Comparison of ENCODE assay signal across 28 mouse cellular contexts in the genomic region with DNA sequence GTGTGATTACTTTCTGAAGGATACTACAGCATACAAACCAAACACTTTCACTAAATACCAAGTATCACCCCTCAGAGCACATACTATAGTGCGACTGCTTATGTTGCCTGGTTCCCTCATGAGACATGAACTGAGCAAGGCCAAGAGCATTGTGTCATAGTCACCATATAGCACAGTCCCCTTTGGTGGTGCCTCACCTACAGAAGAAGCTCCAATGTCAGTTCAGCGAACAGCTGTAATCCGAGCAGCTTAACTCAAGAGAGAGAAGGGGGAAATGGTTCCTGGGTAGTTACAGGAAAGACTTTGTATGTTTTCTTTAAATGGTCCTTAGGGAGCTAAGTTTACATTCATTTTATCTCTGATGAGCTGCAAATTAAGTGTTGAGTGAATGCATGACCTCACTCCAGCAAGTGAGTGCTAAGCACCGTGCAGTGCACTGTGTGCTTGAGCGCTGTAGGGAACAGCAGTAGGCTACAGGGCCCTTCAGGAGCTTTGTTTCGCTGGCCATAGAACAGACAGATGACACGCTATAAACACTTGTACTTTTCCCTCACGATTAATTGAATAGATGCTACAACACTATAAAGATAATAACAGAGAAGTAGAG. TPM values are rescaled to one million over a fixed set of nuclear protein-coding genes. Genes with fewer than 3 reads are reported as not detected.
"Had no signal": no experiment of that assay in that cellular context is flagged by ENCODE, and none has a peak within 500 bp of the region (broad histone marks: within the 10 kb centered on the region; RNA-seq: fewer than 3 reads in every experiment).

No protein-coding gene starts in this region.

- H3K4me2 ChIP-seq: intestine, embryonic 15.5 days; kidney, embryonic 15.5 days; limb, embryonic 15.5 days; liver, embryonic 11.5 days; midbrain, embryonic 12.5 days; neural tube, embryonic 13.5 days had no signal

- H3K27me3 ChIP-seq: intestine, embryonic 15.5 days; kidney, embryonic 15.5 days; limb, embryonic 15.5 days; midbrain, embryonic 12.5 days; neural tube, embryonic 13.5 days had no signal

- H3K27ac ChIP-seq: intestine, embryonic 15.5 days; kidney, embryonic 15.5 days; left cerebral cortex, adult 2 months; limb, embryonic 15.5 days; liver, embryonic 14.5 days; midbrain, embryonic 12.5 days; neural tube, embryonic 13.5 days; stomach, postnatal 0 days had no signal

- H3K9me3 ChIP-seq: intestine, embryonic 15.5 days; kidney, embryonic 15.5 days; limb, embryonic 15.5 days; midbrain, embryonic 12.5 days; neural tube, embryonic 13.5 days had no signal

- ATAC-seq: intestine, embryonic 15.5 days; liver, postnatal 0 days; midbrain, embryonic 16.5 days had no signal

- H3K9ac ChIP-seq: intestine, embryonic 15.5 days; kidney, embryonic 15.5 days; limb, embryonic 15.5 days; liver, embryonic 14.5 days; liver, postnatal 0 days; midbrain, embryonic 12.5 days; neural tube, embryonic 13.5 days had no signal

- H3K4me3 ChIP-seq: intestine, embryonic 15.5 days; kidney, embryonic 15.5 days; left cerebral cortex, adult 2 months; limb, embryonic 15.5 days; midbrain, embryonic 12.5 days; myocyte; neural tube, embryonic 13.5 days had no signal

- H3K4me1 ChIP-seq: intestine, embryonic 15.5 days; kidney, embryonic 15.5 days; limb, embryonic 15.5 days; midbrain, embryonic 12.5 days; neural tube, embryonic 13.5 days had no signal

- DNase-seq: kidney, adult 11 months; kidney, adult 8-10 months; kidney, postnatal 10 days; kidney, postnatal 36 days; layer of hippocampus, postnatal 36 days; liver, postnatal 0 days; thymus, adult 2 months; thymus, postnatal 14 days; thymus, postnatal 4 days had no signal

RNA-seq across cellular contexts. Expression of a gene that starts 29.0 kb away (rescaled TPM):
- total RNA-seq: layer of hippocampus, adult 8-10 months; layer of hippocampus, postnatal 10 days; layer of hippocampus, postnatal 36 days; left cerebral cortex, adult 2 months; left cerebral cortex, postnatal 10 days; left cerebral cortex, postnatal 36 days; megakaryocyte progenitor cell, adult 5-6 weeks; monocyte, adult 5-6 weeks; neutrophil, adult 5-6 weeks had no signal
- polyA plus RNA-seq: intestine, embryonic 15.5 days; kidney, embryonic 15.5 days; limb, embryonic 15.5 days; liver, embryonic 11.5 days; liver, embryonic 14.5 days; liver, postnatal 0 days; midbrain, embryonic 12.5 days; midbrain, embryonic 16.5 days; myocyte; neural tube, embryonic 13.5 days; stomach, embryonic 14.5 days; stomach, postnatal 0 days; thymus, adult 2 months had no signal
